Mouse (Mus musculus): Measurements from ENCODE around the gene Hesx1.

- TF ChIP-seq CTCF (IDR thresholded peaks at IDR 0.05; ENCODE audit: low read depth), result no peak
- TF ChIP-seq EP300 (IDR thresholded peaks at IDR 0.05; ENCODE audit: low read depth), result no peak
Measured at GRCm38 (mm10) chr14:26976212-26976611, 18.0 kb upstream of the Hesx1 start.

Measured in heart, postnatal 0 days (tissue).